16 mouse cellular contexts compared by ENCODE assay signal in genomic region chr16:33873282-33873681, GRCm38 (mm10). TPM values are rescaled to one million over a fixed set of nuclear protein-coding genes. Genes with fewer than 3 reads are reported as not detected.
DNase-seq lines count a peak whose midpoint lies in the region; ATAC-seq and TF ChIP-seq lines count a peak whose summit lies in the region.
"Had no signal": no experiment of that assay in that cellular context is flagged by ENCODE, and none has a peak within 500 bp of the region (broad histone marks: within the 10 kb centered on the region; RNA-seq: fewer than 3 reads in every experiment).

No protein-coding gene starts in this region.

- H3K79me2 ChIP-seq in myocyte (ENCODE audit: control insufficient read depth, insufficient read depth): peaks cover 19% of the 10 kb centered on the region

- intact Hi-C loops in heart, postnatal 25 days (cut with DNase I): no loop called here

- no peaks in the 10 kb centered on the region for H3K27me3 ChIP-seq in kidney, postnatal 0 days (ENCODE audit: insufficient read depth, low read length)
- no peaks in the 10 kb centered on the region for H3K27me3 ChIP-seq in myocyte (ENCODE audit: control insufficient read depth, insufficient read depth, insufficient read length)
- H3K27me3 ChIP-seq: liver, embryonic 13.5 days had no signal

- H3K4me3 ChIP-seq in kidney, postnatal 0 days (replicated peaks; ENCODE audit: low read depth, low read length): no peak overlapping the region
- no peak overlapping the region for H3K4me3 ChIP-seq in myocyte
- H3K4me3 ChIP-seq: liver, embryonic 13.5 days had no signal

- H3K36me3 ChIP-seq in kidney, postnatal 0 days (ENCODE audit: insufficient read depth, low read length): no peaks in the 10 kb centered on the region
- no peaks in the 10 kb centered on the region for H3K36me3 ChIP-seq in myocyte (ENCODE audit: control insufficient read depth, insufficient read depth)
- H3K36me3 ChIP-seq: G1E; liver, embryonic 13.5 days had no signal

- TF ChIP-seq CTCF in kidney, postnatal 0 days (IDR thresholded peaks at IDR 0.05; ENCODE audit: low read depth): no peak

- 0 out of 2 replicates have a peak overlapping the region, but pooled peaks have one; percentile 42 for H3K27ac ChIP-seq in kidney, postnatal 0 days
- H3K27ac ChIP-seq: hindbrain, postnatal 0 days; liver, embryonic 13.5 days had no signal

- WGBS in kidney, postnatal 0 days: 58% methylated on average over 7 of the region's 7 CpGs

- ATAC-seq in kidney, postnatal 0 days (replicated peaks; ENCODE audit: low FRiP score, low read depth): no peak
- ATAC-seq: hindbrain, postnatal 0 days had no signal

- H3K4me1 ChIP-seq in kidney, postnatal 0 days (replicated peaks; ENCODE audit: insufficient read depth, low read length): no peaks in the 10 kb centered on the region

- no peak for TF ChIP-seq POLR2A in myocyte (IDR thresholded peaks at IDR 0.05; ENCODE audit: insufficient read length, low read depth)

- H3ac ChIP-seq in myocyte (ENCODE audit: control insufficient read depth, insufficient read length): no peak overlapping the region

- no peaks in the 10 kb centered on the region for H3K9me3 ChIP-seq in kidney, postnatal 0 days (replicated peaks; ENCODE audit: low read length)
- H3K9me3 ChIP-seq: G1E; liver, embryonic 13.5 days had no signal

- no peak overlapping the region for H3K4me2 ChIP-seq in kidney, postnatal 0 days (ENCODE audit: low read length)
- H3K4me2 ChIP-seq in myocyte (ENCODE audit: low read depth): peak overlapping the region; percentile 81
- H3K4me2 ChIP-seq: liver, embryonic 13.5 days had no signal

- DNase-seq in heart, adult 18-20 months: peak; percentile 50 to 62
- no peak for DNase-seq in heart, postnatal 25 days (ENCODE audit: low spot score)
- DNase-seq in kidney, postnatal 0 days (ENCODE audit: low spot score): no peak
- DNase-seq in kidney, postnatal 4 days: no peak
- peak; percentile 62 for DNase-seq in R1 (ENCODE audit: low read depth, low spot score)
- no peak for DNase-seq in MN1 (ENCODE audit: low spot score)
- no peak for DNase-seq in frontal cortex, postnatal 25 days (ENCODE audit: low spot score in 2 of 2)
- DNase-seq: B cell, adult 2 months; cerebellum, adult 18-20 months; kidney, postnatal 14 days; liver, embryonic 13.5 days; lung, postnatal 14 days; thymus, postnatal 25 days had no signal

- H3K9ac ChIP-seq in kidney, postnatal 0 days (ENCODE audit: low read depth, low read length): no peak overlapping the region
- H3K9ac ChIP-seq: liver, embryonic 13.5 days had no signal

TF ChIP-seq in myocyte, 11 proteins besides CTCF, POLR2A, EP300 and RAD21:
- TF ChIP-seq E2F4 (IDR thresholded peaks at IDR 0.05; ENCODE audit: insufficient read depth) (no peak), MYOD1 (IDR thresholded peaks at IDR 0.05; ENCODE audit: control insufficient read depth in 1 of 3, insufficient read length in 2 of 3, low read depth in 2 of 3) (no peak), CEBPB (IDR thresholded peaks at IDR 0.05; ENCODE audit: insufficient read depth, poor library complexity, severe bottlenecking) (no peak), TCF12 (IDR thresholded peaks at IDR 0.05; ENCODE audit: insufficient read depth, poor library complexity, severe bottlenecking) (no peak), MAX (IDR thresholded peaks at IDR 0.05; ENCODE audit: low read depth) (no peak), MYOG (IDR thresholded peaks at IDR 0.05; ENCODE audit: control insufficient read depth in 1 of 3, insufficient read depth in 1 of 3, insufficient read length in 2 of 3, low read depth in 2 of 3) (no peak), TCF3 (IDR thresholded peaks at IDR 0.05; ENCODE audit: insufficient read length, low read depth) (no peak), POLR2AphosphoS2 (IDR thresholded peaks at IDR 0.05; ENCODE audit: insufficient read length, low read depth) (no peak), REST (IDR thresholded peaks at IDR 0.05; ENCODE audit: insufficient read depth, insufficient read length) (no peak), SRF (IDR thresholded peaks at IDR 0.05; ENCODE audit: control insufficient read depth, insufficient read length, low read depth) (no peak), USF1 (IDR thresholded peaks at IDR 0.05; ENCODE audit: low read depth) (no peak)

RNA-seq across cellular contexts. Expression of gene Itgb5, which starts 43.8 kb away (rescaled TPM):
- 10 to 100 TPM; 91.3 to 97.2 TPM for total RNA-seq in heart, adult 18-20 months (2021)
- total RNA-seq in heart, postnatal 25 days (2021): 10 to 100 TPM; 73.9 to 80.2 TPM
- 48.6 and 53.2 TPM in 2 replicates for polyA plus RNA-seq in kidney, postnatal 0 days (2015; fragmentation: Nextera tagmentation; extraction: Ambion mirVana)
- polyA plus RNA-seq in myocyte (2012; fragmentation: generic; extraction: Trizol): 114 TPM

Comparison
In these comparisons a context has a peak if more than half of its experiments do, and no peak if none do; other contexts are left out.
1. DNase-seq: peak in heart, adult 18-20 months (2 of 2) and R1 (single experiment); none in heart, postnatal 25 days (single experiment), kidney, postnatal 0 days (single experiment), kidney, postnatal 4 days (0 of 2), MN1 (single experiment) and frontal cortex, postnatal 25 days (0 of 2).